Mouse (Mus musculus) E14TG2a.4 (cell line): ENCODE measurements around the gene Podxl2.

Experiments
- H3K27me3 ChIP-seq: 2 replicates; pipeline ENCODE4 v1.6.1; 2014; ENCODE audit warnings: low read length, control low read depth; ENCODE audit not compliant: insufficient read depth
- H3K36me3 ChIP-seq: 2 replicates; pipeline ENCODE4 v1.6.1; 2014; ENCODE audit warnings: low read length, control low read depth; ENCODE audit not compliant: insufficient read depth
- H3K4me1 ChIP-seq: replicated peaks from 2 replicates; pipeline ENCODE4 v1.6.1; 2014; ENCODE audit warnings: low read depth, low read length, control low read depth
- H3K4me3 ChIP-seq: replicated peaks from 2 replicates; pipeline ENCODE4 v1.5.1; 2014; ENCODE audit warnings: mild to moderate bottlenecking, low read length
- H3K9me3 ChIP-seq: 2 replicates; pipeline ENCODE4 v1.6.1; 2014; ENCODE audit warnings: low read length, control low read depth
- CTCF ChIP-seq: conservative IDR thresholded peaks from 2 replicates; pipeline ENCODE4 v1.5.1; 2014; ENCODE audit warnings: low read length
- NANOG ChIP-seq: IDR thresholded peaks from 2 replicates; pipeline ENCODE4 v1.6.1; 2014; ENCODE audit warnings: borderline replicate concordance, low read length, mixed read lengths
- POU5F1 ChIP-seq: IDR thresholded peaks from 2 replicates; pipeline ENCODE4 v1.6.1; 2014; ENCODE audit warnings: low read length, borderline replicate concordance

The Podxl2 gene

DNA sequence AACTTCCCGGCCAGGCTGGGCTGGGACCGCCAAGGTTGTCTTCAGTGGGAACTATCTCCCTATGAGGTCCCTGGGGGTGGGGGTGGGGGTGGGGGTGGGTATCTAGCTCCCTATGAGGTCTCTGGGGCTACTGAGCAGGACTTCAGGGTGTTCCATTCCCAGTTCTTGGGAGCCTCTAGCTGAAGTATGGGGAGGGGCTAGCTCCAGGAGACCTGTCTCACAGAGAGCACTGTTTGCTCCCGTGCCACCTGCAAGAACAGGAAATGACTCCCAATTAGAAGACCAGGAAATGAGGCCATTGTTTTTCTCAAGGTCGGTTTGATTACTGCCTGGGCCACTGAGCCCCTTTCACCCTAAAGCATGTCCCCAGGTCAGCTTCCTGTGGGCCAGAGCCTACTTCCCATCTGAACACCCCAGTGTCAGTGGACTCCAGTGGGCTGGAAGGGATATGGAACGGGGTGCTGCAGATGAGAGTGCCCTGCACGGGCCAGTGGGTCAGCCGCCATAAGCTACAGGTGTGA, 62.9 kb downstream of the Podxl2 start:
- Histone ChIP-seq H3K27me3 (peaks cover 7% of the 10 kb centered on the region), H3K4me1 (peaks cover 15% of the 10 kb centered on the region), H3K9me3 (no peaks in the 10 kb centered on the region), H3K4me3 (no peak overlapping the region), H3K36me3 (no peaks in the 10 kb centered on the region)
- TF ChIP-seq NANOG (no peak), POU5F1 (no peak), CTCF (no peak)

DNA sequence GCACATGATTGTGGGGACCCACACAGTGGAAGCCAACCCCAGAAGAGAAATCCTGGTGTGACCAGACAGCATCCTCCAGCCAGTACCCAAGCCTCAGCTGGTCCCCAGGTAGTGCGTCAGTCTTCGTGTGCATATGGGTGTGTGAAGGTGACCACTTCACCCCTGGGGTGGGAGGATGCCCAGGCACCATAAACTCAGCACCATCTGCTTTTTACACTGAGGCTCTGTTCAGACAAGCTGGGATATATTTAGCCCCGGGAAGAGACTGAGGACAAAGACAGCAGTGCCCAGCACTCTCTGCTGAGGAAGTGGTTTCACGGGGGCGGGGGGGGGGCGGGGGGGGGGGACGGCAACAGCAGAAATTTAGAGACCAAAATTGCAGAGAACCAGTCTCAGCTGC, 63.4 kb downstream of the Podxl2 start:
- Histone ChIP-seq H3K36me3 (no peaks in the 10 kb centered on the region), H3K9me3 (no peaks in the 10 kb centered on the region), H3K27me3 (peaks cover 7% of the 10 kb centered on the region), H3K4me3 (no peak overlapping the region), H3K4me1 (peaks cover 15% of the 10 kb centered on the region)
- TF ChIP-seq POU5F1 (no peak), NANOG (no peak)

- H3K4me1 ChIP-seq, result peaks cover 15% of the 10 kb centered on the region
- H3K9me3 ChIP-seq, result no peaks in the 10 kb centered on the region
- no peaks in the 10 kb centered on the region for H3K36me3 ChIP-seq
- TF ChIP-seq POU5F1 (no peak), NANOG (no peak), CTCF (no peak)
- peaks cover 7% of the 10 kb centered on the region for H3K27me3 ChIP-seq
- H3K4me3 ChIP-seq, result no peak overlapping the region
Observed at GRCm38 (mm10) chr6:88810291-88810690, 64.6 kb downstream of the Podxl2 start.

DNA sequence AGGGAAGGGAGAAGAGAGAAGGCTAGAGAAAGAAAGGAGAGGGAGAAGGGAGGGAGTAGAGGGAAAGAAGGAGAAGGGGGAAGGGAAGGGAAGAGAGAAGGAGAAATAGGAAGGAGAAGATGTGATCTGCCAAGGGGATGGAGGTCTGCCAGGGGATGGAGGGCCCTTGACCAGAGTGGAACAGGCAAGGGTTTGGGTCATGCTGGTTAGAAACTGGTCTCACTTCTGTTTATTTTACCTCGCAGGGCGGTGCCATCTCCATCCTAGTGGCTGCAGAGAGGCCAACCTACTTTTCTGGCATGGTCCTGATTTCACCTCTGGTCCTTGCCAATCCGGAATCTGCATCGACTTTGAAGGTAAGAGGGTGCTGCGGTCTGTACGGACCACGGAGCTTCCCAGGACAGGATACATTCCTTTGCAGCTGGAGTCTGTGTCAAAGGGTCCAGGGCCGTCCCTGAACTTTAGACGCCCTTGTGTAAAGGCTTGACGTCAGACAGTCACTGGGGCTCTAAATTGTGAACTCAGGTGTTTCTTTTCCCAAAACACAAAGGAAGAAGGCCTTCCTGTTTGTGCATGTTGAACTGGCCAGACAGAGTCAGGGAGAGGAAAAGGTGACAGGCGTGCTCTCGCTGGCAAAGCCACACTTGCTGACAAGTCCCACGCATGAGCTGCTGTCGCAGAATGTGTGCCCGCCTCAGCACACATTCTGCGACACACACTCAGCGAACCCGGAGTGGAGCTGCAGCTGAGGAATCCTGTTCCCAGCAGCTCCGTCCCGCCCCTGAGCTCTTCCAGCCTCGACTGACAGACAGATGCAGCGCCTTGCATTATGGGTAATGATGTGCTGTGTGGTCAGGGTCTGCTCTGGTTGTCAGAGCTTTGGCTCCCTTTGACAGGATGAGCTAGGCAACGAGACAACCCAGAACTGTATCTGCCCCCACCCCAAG, 65.5 kb downstream of the Podxl2 start:
- no peak for TF ChIP-seq NANOG
- TF ChIP-seq CTCF, result no peak
- TF ChIP-seq POU5F1, result no peak
- Histone ChIP-seq H3K9me3 (no peaks in the 10 kb centered on the region), H3K4me1 (peaks cover 15% of the 10 kb centered on the region), H3K4me3 (peak overlapping the region; percentile 30; the same call in 1 of the 2 replicates), H3K27me3 (peaks cover 7% of the 10 kb centered on the region), H3K36me3 (no peaks in the 10 kb centered on the region)

- H3K36me3 ChIP-seq, result no peaks in the 10 kb centered on the region
- no peak for TF ChIP-seq POU5F1
- no peak for TF ChIP-seq CTCF
- no peak for TF ChIP-seq NANOG
- H3K4me3 ChIP-seq, result no peak overlapping the region
- H3K9me3 ChIP-seq, result no peaks in the 10 kb centered on the region
- peaks cover 21% of the 10 kb centered on the region for H3K4me1 ChIP-seq
- H3K27me3 ChIP-seq, result peaks cover 13% of the 10 kb centered on the region
Observed at GRCm38 (mm10) chr6:88804966-88805577, 69.8 kb downstream of the Podxl2 start.

- Histone ChIP-seq H3K4me1 (peaks cover 12% of the 10 kb centered on the region), H3K4me3 (no peak overlapping the region), H3K9me3 (no peaks in the 10 kb centered on the region), H3K27me3 (peaks cover 10% of the 10 kb centered on the region), H3K36me3 (no peaks in the 10 kb centered on the region)
- TF ChIP-seq POU5F1 (no peak), NANOG (no peak), CTCF (no peak)
Observed at GRCm38 (mm10) chr6:88803957-88804695, 70.7 kb downstream of the Podxl2 start.

- Histone ChIP-seq H3K36me3 (no peaks in the 10 kb centered on the region), H3K9me3 (no peaks in the 10 kb centered on the region), H3K27me3 (0 out of 2 replicates have a peak, but pooled peaks cover 6% of the 10 kb centered on the region), H3K4me3 (no peak overlapping the region), H3K4me1 (peaks cover 11% of the 10 kb centered on the region)
- TF ChIP-seq CTCF, result no peak
- TF ChIP-seq NANOG, result no peak
- TF ChIP-seq POU5F1, result no peak
Observed at GRCm38 (mm10) chr6:88803051-88803450, 71.8 kb downstream of the Podxl2 start.

DNA sequence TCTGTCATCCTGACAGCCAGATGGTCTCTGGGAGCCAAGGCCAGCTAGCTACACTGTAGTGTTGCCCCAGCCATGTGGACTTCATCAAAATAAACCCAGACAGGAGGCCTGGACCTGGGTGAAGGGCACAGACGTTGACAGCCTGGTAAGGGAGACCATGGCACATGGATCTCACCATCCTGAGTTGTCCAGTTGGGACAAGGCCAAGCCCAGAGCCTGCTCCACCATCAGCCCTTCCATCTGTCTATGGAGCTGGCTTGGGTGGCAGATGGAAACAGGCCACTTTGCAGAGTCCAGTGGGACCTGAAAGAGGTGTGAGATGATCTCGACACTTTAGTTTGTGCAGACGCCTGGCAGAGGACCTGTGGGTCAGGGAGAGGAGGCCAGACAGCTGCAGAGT, 74.1 kb downstream of the Podxl2 start:
- H3K27me3 ChIP-seq, result peaks cover 12% of the 10 kb centered on the region
- H3K36me3 ChIP-seq, result no peaks in the 10 kb centered on the region
- H3K9me3 ChIP-seq, result no peaks in the 10 kb centered on the region
- no peak overlapping the region for H3K4me3 ChIP-seq
- H3K4me1 ChIP-seq, result peaks cover 11% of the 10 kb centered on the region
- TF ChIP-seq CTCF, result no peak
- no peak for TF ChIP-seq NANOG
- TF ChIP-seq POU5F1, result no peak
